Mouse (Mus musculus) spleen, embryonic (tissue): ENCODE data around the gene Olfr272.

Experiments
- CTCF ChIA-PET: fragments of 350-600 bp; sonication (Branson Sonifier 250); formaldehyde crosslinking; loops from one replicate; lab custom pipeline; 2022; lab: Charles Lee

The Olfr272 gene

GRCm38 (mm10) chr4:52919078-52919477, at the start of gene Olfr272:
TSS of gene Olfr272 (minus strand) at chr4:52919178.
- CTCF ChIA-PET = no interaction called here

- CTCF ChIA-PET = no interaction called here
Observed at GRCm38 (mm10) chr4:52964247-52964646, 45.3 kb upstream of the Olfr272 start, which contains the start of gene Olfr270. TSS of gene Olfr270 (plus strand) at chr4:52964547.

GRCm38 (mm10) chr4:52958693-52959092, 39.7 kb upstream of the Olfr272 start:
- CTCF ChIA-PET = no interaction called here

- CTCF ChIA-PET = no interaction called here
Observed at GRCm38 (mm10) chr4:52949005-52949404, 30.0 kb upstream of the Olfr272 start.

- CTCF ChIA-PET = no interaction called here
Observed at GRCm38 (mm10) chr4:52946665-52947064, 27.7 kb upstream of the Olfr272 start.

- CTCF ChIA-PET = no interaction called here
Observed at GRCm38 (mm10) chr4:52930480-52930879, 11.5 kb upstream of the Olfr272 start.

- CTCF ChIA-PET = no interaction called here
Observed at GRCm38 (mm10) chr4:52917311-52917688, 1.7 kb downstream of the Olfr272 start.

- CTCF ChIA-PET = no interaction called here
Observed at GRCm38 (mm10) chr4:52916659-52917310, 2.2 kb downstream of the Olfr272 start.

GRCm38 (mm10) chr4:52912409-52912808, 6.6 kb downstream of the Olfr272 start:
- CTCF ChIA-PET = no interaction called here

GRCm38 (mm10) chr4:52909542-52909941, 9.4 kb downstream of the Olfr272 start:
- CTCF ChIA-PET = no interaction called here

- CTCF ChIA-PET = no interaction called here
Observed at GRCm38 (mm10) chr4:52864156-52864555, 54.8 kb downstream of the Olfr272 start.
